Mouse (Mus musculus): ENCODE results near the gene Gm20604. TPM values are rescaled to one million over a fixed set of nuclear protein-coding genes. Genes with fewer than 3 reads are reported as not detected.

The Gm20604 gene
- total and polyA plus RNA-seq, 2 experiments from 2014 or later: 30.5 to 46.3 TPM

GRCm38 (mm10) chr12:102743036-102743588 lies 15.4 kb downstream of the Gm20604 start:
- peaks cover 7% of the 10 kb centered on the region; the same call in 1 of the 2 replicates for H3K36me3 ChIP-seq (ENCODE audit: insufficient read depth)
- no peaks in the 10 kb centered on the region for H3K9me3 ChIP-seq (ENCODE audit: low read length)
- ATAC-seq: peak; percentile 76
- peak overlapping the region; percentile 94 for H3K27ac ChIP-seq (ENCODE audit: low read depth, low read length)
- peak overlapping the region; percentile 81 for H3K4me3 ChIP-seq (ENCODE audit: low read depth, low read length)
- peak overlapping the region; percentile 82 for H3K9ac ChIP-seq
- H3K27me3 ChIP-seq (ENCODE audit: insufficient read depth, low read length): no peaks in the 10 kb centered on the region
- H3K4me2 ChIP-seq (ENCODE audit: low read depth): peak overlapping the region; percentile 85
- DNase-seq: no peak
- TF ChIP-seq CTCF (IDR thresholded peaks at IDR 0.05; ENCODE audit: low read depth): no peak
- H3K4me1 ChIP-seq (ENCODE audit: insufficient read depth): peaks cover 19% of the 10 kb centered on the region
- WGBS: 2% methylated on average over 33 of the region's 33 CpGs

DNA sequence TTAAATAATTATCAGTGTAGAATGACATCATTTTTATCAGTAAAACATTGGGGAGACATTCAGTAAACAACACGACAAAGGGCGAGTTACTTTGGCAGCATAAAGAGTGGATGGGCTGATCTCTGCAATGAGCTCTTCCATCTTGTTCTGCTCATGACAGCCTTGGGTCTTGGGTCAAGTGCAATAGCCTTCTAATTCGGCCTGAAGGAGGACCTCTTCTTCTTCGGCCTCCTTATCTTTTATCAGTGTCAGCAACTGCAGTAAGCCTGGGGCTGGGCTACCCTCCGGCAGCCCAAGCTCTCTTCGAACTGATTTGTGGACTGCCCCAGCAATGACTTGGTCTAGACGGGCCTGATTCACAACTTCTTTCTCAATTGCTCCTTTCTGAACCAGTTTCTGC lies 16.4 kb downstream of the Gm20604 start:
- peak overlapping the region; percentile 82; the same call in 1 of the 2 replicates for H3K9ac ChIP-seq
- WGBS: 90% methylated on average over 7 of the region's 7 CpGs
- H3K27ac ChIP-seq (ENCODE audit: low read depth, low read length): no peak overlapping the region
- DNase-seq: no peak
- no peak for ATAC-seq
- H3K27me3 ChIP-seq (ENCODE audit: insufficient read depth, low read length): no peaks in the 10 kb centered on the region
- H3K4me1 ChIP-seq (ENCODE audit: insufficient read depth): peaks cover 19% of the 10 kb centered on the region
- H3K4me2 ChIP-seq (ENCODE audit: low read depth): peak overlapping the region; percentile 85; the same call in 1 of the 2 replicates
- peaks cover 7% of the 10 kb centered on the region; the same call in 1 of the 2 replicates for H3K36me3 ChIP-seq (ENCODE audit: insufficient read depth)
- no peak for TF ChIP-seq CTCF (IDR thresholded peaks at IDR 0.05; ENCODE audit: low read depth)
- no peak overlapping the region for H3K4me3 ChIP-seq (ENCODE audit: low read depth, low read length)
- no peaks in the 10 kb centered on the region for H3K9me3 ChIP-seq (ENCODE audit: low read length)

GRCm38 (mm10) chr12:102740285-102740684 lies 18.2 kb downstream of the Gm20604 start:
- H3K4me2 ChIP-seq (ENCODE audit: low read depth): no peak overlapping the region
- DNase-seq (no peak), ATAC-seq (no peak)
- H3K4me1 ChIP-seq (ENCODE audit: insufficient read depth): peaks cover 19% of the 10 kb centered on the region
- no peaks in the 10 kb centered on the region for H3K36me3 ChIP-seq (ENCODE audit: insufficient read depth)
- H3K9me3 ChIP-seq (ENCODE audit: low read length): no peaks in the 10 kb centered on the region
- no peak overlapping the region for H3K27ac ChIP-seq (ENCODE audit: low read depth, low read length)
- no peak overlapping the region for H3K9ac ChIP-seq
- no peak overlapping the region for H3K4me3 ChIP-seq (ENCODE audit: low read depth, low read length)
- WGBS: 69% methylated on average over 3 of the region's 3 CpGs
- no peaks in the 10 kb centered on the region for H3K27me3 ChIP-seq (ENCODE audit: insufficient read depth, low read length)
- peak; percentile 38 for TF ChIP-seq CTCF (IDR thresholded peaks at IDR 0.05; ENCODE audit: low read depth)

- no peak overlapping the region for H3K4me2 ChIP-seq (ENCODE audit: low read depth)
- no peak overlapping the region for H3K27ac ChIP-seq (ENCODE audit: low read depth, low read length)
- H3K9ac ChIP-seq: no peak overlapping the region
- peaks cover 12% of the 10 kb centered on the region for H3K4me1 ChIP-seq (ENCODE audit: insufficient read depth)
- no peak overlapping the region for H3K4me3 ChIP-seq (ENCODE audit: low read depth, low read length)
- no peak for DNase-seq
- H3K27me3 ChIP-seq (ENCODE audit: insufficient read depth, low read length): no peaks in the 10 kb centered on the region
- 67% methylated on average over 5 of the region's 5 CpGs for WGBS
- no peak for TF ChIP-seq CTCF (IDR thresholded peaks at IDR 0.05; ENCODE audit: low read depth)
- no peak for ATAC-seq
- H3K36me3 ChIP-seq (ENCODE audit: insufficient read depth): no peaks in the 10 kb centered on the region
- no peaks in the 10 kb centered on the region for H3K9me3 ChIP-seq (ENCODE audit: low read length)
Observed at GRCm38 (mm10) chr12:102739096-102739495, 19.4 kb downstream of the Gm20604 start.

DNA sequence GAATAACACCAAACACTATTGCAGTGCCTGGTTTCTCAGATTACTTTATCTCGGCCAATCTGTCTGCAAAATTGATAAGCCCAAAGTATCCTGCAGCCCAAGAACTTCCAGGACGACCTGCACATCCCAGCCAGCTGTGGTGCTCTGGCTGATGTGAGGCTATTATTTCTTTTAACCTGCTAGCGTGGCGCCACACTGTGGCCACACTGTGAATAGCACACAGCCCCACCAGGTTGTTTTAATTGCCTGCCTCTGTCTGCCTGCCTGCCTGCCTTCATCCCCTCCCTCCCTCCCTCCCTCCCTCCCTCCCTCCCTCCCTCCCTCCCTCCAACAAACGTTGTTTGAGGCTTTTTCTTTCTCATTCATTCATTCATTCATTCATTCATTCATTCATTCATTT lies 25.1 kb downstream of the Gm20604 start:
- 15% methylated on average over 5 of the region's 5 CpGs for WGBS
- H3K4me1 ChIP-seq (ENCODE audit: insufficient read depth): peaks cover 16% of the 10 kb centered on the region
- peak; percentile 63 for DNase-seq

DNA sequence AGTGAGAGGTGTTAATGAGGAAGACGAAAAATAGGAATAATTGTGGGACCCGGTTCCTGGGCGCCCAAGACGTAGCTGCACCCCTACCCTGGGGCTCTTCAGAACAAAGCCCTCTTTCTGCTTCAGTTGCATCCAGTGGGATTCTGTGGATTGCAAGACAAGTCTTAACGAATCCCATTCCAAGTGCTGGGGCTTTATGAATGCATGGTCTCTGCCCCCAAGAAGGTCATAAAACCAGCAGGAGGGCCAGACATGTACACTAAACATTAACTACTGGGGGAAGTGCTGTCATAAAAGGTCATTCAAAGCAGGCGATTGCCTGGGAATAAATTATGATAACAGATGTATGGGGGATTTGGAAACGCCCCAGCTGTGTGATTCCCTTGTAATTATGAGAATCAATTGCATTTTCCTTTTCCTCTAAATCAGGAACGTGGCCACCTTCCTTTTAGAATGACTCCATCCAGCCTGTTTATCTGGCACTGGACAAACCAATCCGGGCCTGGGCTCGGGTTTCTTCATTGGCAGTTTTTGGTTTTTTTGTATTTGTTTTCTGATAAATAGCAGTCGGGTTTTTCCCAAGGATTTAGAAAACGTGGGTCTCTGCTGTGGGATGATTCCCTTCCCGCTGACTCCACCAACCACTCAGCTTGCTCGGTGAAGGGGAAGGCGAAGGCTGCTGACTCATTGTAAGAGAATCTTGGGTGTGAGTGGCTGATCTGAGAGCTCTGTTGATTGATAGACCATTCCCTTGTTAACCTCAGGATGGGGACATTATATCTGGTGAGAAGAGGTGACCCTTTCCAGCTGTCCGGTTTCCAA lies 27.5 kb downstream of the Gm20604 start:
- peak; percentile 52; the same call in 1 of the 2 replicates for ATAC-seq
- Histone ChIP-seq H3K27me3 (ENCODE audit: insufficient read depth, low read length) (no peaks in the 10 kb centered on the region), H3K4me1 (ENCODE audit: insufficient read depth) (peaks cover 16% of the 10 kb centered on the region), H3K9ac (peak overlapping the region; percentile 33; the same call in 1 of the 2 replicates), H3K9me3 (ENCODE audit: low read length) (no peaks in the 10 kb centered on the region), H3K4me3 (ENCODE audit: low read depth, low read length) (no peak overlapping the region), H3K36me3 (ENCODE audit: insufficient read depth) (no peaks in the 10 kb centered on the region), H3K27ac (ENCODE audit: low read depth, low read length) (peak overlapping the region; percentile 83), H3K4me2 (ENCODE audit: low read depth) (peak overlapping the region; percentile 39)
- DNase-seq: peak; percentile 67
- TF ChIP-seq CTCF (IDR thresholded peaks at IDR 0.05; ENCODE audit: low read depth): no peak
- 12% methylated on average over 16 of the region's 16 CpGs for WGBS

More for the DNA sequence above, 25.1 kb downstream of the Gm20604 start:
- Histone ChIP-seq H3K9ac (no peak overlapping the region), H3K4me3 (ENCODE audit: low read depth, low read length) (no peak overlapping the region), H3K36me3 (ENCODE audit: insufficient read depth) (no peaks in the 10 kb centered on the region), H3K4me2 (ENCODE audit: low read depth) (no peak overlapping the region), H3K27me3 (ENCODE audit: insufficient read depth, low read length) (no peaks in the 10 kb centered on the region), H3K27ac (ENCODE audit: low read depth, low read length) (no peak overlapping the region), H3K9me3 (ENCODE audit: low read length) (no peaks in the 10 kb centered on the region)
- ATAC-seq: no peak
- peak; percentile 72 for TF ChIP-seq CTCF (IDR thresholded peaks at IDR 0.05; ENCODE audit: low read depth)
